Mouse (Mus musculus): ENCODE results near the gene Washc3. TPM values are rescaled to one million over a fixed set of nuclear protein-coding genes. Genes with fewer than 3 reads are reported as not detected.

Washc3 gene
- polyA plus RNA-seq (2012; rRNA removed) = 22.0 and 23.7 TPM in 2 replicates

GRCm38 (mm10) chr10:88200951-88201638, at the start of gene Washc3:
Gene Washc3 (plus strand): TSS chr10:88201093.
- Histone ChIP-seq H3K4me3 (replicated peaks; ENCODE audit: insufficient read depth, low read depth, low read length) (peak within 1 kb of the TSS; percentile 90), H3K27ac (ENCODE audit: insufficient read depth, low read length) (peak within 1 kb of the TSS; percentile 71), H3K4me1 (ENCODE audit: control insufficient read depth, insufficient read depth, low read length) (peaks cover 2% of the 10 kb centered on the region), H3K27me3 (ENCODE audit: control insufficient read depth, insufficient read depth, low read length) (no peaks in the 10 kb centered on the region)
- TF ChIP-seq CTCF (IDR thresholded peaks at IDR 0.05; ENCODE audit: borderline replicate concordance, insufficient read depth, low read depth, low read length) (no peak), POLR2A (IDR thresholded peaks at IDR 0.05; ENCODE audit: borderline replicate concordance, insufficient read depth, low read length) (peak; percentile 52; the same call in 1 of the 2 replicates)
- under 1% methylated on average over 23 of the region's 23 CpGs for WGBS
- DNase-seq = peak; percentile 90 to 91

DNA sequence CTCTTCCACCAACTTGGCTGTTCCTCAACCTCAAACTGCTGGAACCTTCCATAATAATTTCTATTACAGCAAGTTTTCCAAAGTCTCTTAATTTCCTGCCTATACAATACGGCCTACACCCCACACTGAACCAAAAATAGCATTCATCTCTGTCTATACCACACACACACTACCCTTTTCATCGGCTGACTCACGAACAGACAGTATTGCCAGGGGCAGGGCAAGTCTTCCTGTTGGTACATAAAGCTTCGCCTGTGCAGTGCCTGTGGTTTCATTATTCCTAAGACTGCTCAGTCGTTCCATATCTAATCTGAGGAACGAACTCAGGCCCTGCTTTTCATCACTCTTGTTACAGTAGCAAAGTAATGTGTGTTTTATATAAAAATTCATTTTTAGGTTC, 49.2 kb upstream of the Washc3 start:
- Histone ChIP-seq H3K27me3 (ENCODE audit: control insufficient read depth, insufficient read depth, low read length) (no peaks in the 10 kb centered on the region), H3K4me3 (replicated peaks; ENCODE audit: insufficient read depth, low read depth, low read length) (no peak overlapping the region), H3K4me1 (ENCODE audit: control insufficient read depth, insufficient read depth, low read length) (no peaks in the 10 kb centered on the region; the same call in 1 of the 2 replicates), H3K27ac (ENCODE audit: insufficient read depth, low read length) (no peak overlapping the region)
- DNase-seq = no peak
- no peak for TF ChIP-seq CTCF (IDR thresholded peaks at IDR 0.05; ENCODE audit: borderline replicate concordance, insufficient read depth, low read depth, low read length)
- no peak for TF ChIP-seq POLR2A (IDR thresholded peaks at IDR 0.05; ENCODE audit: borderline replicate concordance, insufficient read depth, low read length)
- 89% methylated on average over 6 of the region's 6 CpGs for WGBS

GRCm38 (mm10) chr10:88162096-88162495, 38.8 kb upstream of the Washc3 start:
- H3K4me1 ChIP-seq (ENCODE audit: control insufficient read depth, insufficient read depth, low read length) = no peaks in the 10 kb centered on the region
- no peaks in the 10 kb centered on the region for H3K27me3 ChIP-seq (ENCODE audit: control insufficient read depth, insufficient read depth, low read length)
- TF ChIP-seq POLR2A (IDR thresholded peaks at IDR 0.05; ENCODE audit: borderline replicate concordance, insufficient read depth, low read length) = no peak
- no peak for TF ChIP-seq CTCF (IDR thresholded peaks at IDR 0.05; ENCODE audit: borderline replicate concordance, insufficient read depth, low read depth, low read length)
- H3K4me3 ChIP-seq (replicated peaks; ENCODE audit: insufficient read depth, low read depth, low read length) = no peak overlapping the region
- WGBS = 94% methylated on average over 2 of the region's 2 CpGs
- no peak for DNase-seq
- H3K27ac ChIP-seq (ENCODE audit: insufficient read depth, low read length) = no peak overlapping the region

DNA sequence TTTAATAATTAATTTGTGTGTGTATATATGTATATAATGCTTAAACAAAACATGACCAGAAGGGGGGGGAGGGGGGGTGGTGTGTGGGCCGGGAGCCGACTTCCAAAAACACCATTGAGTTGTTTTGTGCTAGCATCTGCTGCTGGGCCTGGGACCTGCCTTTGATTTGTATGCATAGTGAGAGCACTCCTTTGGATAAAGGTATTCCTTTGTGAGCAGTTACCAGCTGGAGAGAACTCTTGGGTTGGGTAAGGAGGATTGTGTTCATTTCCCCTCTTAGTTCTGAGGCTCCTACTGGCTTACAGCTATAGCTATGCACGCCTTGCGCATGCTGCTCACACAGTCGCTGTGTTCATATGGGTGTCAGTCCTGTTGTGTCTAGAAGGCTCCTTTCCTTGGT, 38.2 kb upstream of the Washc3 start:
- H3K4me1 ChIP-seq (ENCODE audit: control insufficient read depth, insufficient read depth, low read length) = no peaks in the 10 kb centered on the region
- WGBS = 92% methylated on average over 5 of the region's 5 CpGs
- H3K4me3 ChIP-seq (replicated peaks; ENCODE audit: insufficient read depth, low read depth, low read length) = no peak overlapping the region
- no peaks in the 10 kb centered on the region for H3K27me3 ChIP-seq (ENCODE audit: control insufficient read depth, insufficient read depth, low read length)
- DNase-seq = no peak
- no peak for TF ChIP-seq CTCF (IDR thresholded peaks at IDR 0.05; ENCODE audit: borderline replicate concordance, insufficient read depth, low read depth, low read length)
- no peak overlapping the region for H3K27ac ChIP-seq (ENCODE audit: insufficient read depth, low read length)

DNA sequence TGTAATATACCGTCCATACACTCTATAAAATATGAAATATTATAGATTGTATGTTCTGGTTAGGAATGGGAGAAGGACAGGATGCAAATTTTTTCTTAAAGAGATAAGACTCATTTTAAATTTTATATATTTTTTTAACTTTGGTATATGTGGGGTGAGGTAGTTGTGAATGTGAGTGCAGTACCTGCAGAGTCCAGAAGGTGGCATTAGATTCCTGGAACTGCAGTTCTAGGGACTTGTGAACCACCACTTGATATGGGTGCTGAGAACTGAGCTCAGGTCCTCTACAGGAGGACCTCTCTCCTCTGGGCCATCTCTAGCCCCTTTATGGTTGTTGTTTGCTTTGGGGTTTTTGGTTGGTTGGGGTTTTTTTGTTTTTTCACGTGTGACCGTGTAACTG, 34.7 kb upstream of the Washc3 start:
- no peak for TF ChIP-seq POLR2A (IDR thresholded peaks at IDR 0.05; ENCODE audit: borderline replicate concordance, insufficient read depth, low read length)
- TF ChIP-seq CTCF (IDR thresholded peaks at IDR 0.05; ENCODE audit: borderline replicate concordance, insufficient read depth, low read depth, low read length) = no peak
- Histone ChIP-seq H3K27ac (ENCODE audit: insufficient read depth, low read length) (no peak overlapping the region), H3K27me3 (ENCODE audit: control insufficient read depth, insufficient read depth, low read length) (no peaks in the 10 kb centered on the region), H3K4me3 (replicated peaks; ENCODE audit: insufficient read depth, low read depth, low read length) (no peak overlapping the region), H3K4me1 (ENCODE audit: control insufficient read depth, insufficient read depth, low read length) (no peaks in the 10 kb centered on the region)
- DNase-seq = no peak
- 98% methylated on average over 3 of the region's 3 CpGs for WGBS

GRCm38 (mm10) chr10:88167438-88168077, 33.3 kb upstream of the Washc3 start:
- Histone ChIP-seq H3K4me1 (ENCODE audit: control insufficient read depth, insufficient read depth, low read length) (no peaks in the 10 kb centered on the region), H3K27me3 (ENCODE audit: control insufficient read depth, insufficient read depth, low read length) (no peaks in the 10 kb centered on the region), H3K4me3 (replicated peaks; ENCODE audit: insufficient read depth, low read depth, low read length) (no peak overlapping the region), H3K27ac (ENCODE audit: insufficient read depth, low read length) (no peak overlapping the region)
- DNase-seq = no peak
- 88% methylated on average over 7 of the region's 7 CpGs for WGBS
- TF ChIP-seq POLR2A (IDR thresholded peaks at IDR 0.05; ENCODE audit: borderline replicate concordance, insufficient read depth, low read length) = no peak
- no peak for TF ChIP-seq CTCF (IDR thresholded peaks at IDR 0.05; ENCODE audit: borderline replicate concordance, insufficient read depth, low read depth, low read length)

DNA sequence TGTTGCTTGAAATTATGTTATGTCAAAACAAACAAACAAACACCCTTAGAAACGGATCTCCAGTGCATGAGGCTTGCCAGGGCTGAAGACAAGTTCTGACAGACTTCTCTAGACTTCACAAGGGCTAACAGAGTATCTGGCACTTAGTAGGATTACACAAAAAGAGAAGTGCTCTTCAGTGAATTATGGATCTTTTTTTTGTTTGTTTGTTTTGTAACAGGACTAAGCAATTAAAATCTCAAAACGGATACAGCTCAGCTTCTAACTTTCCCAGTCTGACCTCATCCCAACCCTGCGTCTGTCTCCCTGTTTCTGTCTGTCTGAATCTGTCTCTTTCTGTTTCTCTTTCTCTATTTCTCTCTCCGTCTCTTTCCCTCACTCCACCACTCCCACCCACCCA, 352 bp upstream of the Washc3 start:
- DNase-seq = no peak
- TF ChIP-seq POLR2A (IDR thresholded peaks at IDR 0.05; ENCODE audit: borderline replicate concordance, insufficient read depth, low read length) = no peak
- no peak for TF ChIP-seq CTCF (IDR thresholded peaks at IDR 0.05; ENCODE audit: borderline replicate concordance, insufficient read depth, low read depth, low read length)
- H3K4me1 ChIP-seq (ENCODE audit: control insufficient read depth, insufficient read depth, low read length) = peaks cover 2% of the 10 kb centered on the region
- no peak overlapping the region for H3K4me3 ChIP-seq (replicated peaks; ENCODE audit: insufficient read depth, low read depth, low read length)
- H3K27me3 ChIP-seq (ENCODE audit: control insufficient read depth, insufficient read depth, low read length) = no peaks in the 10 kb centered on the region
- H3K27ac ChIP-seq (ENCODE audit: insufficient read depth, low read length) = no peak overlapping the region
- WGBS = 7% methylated on average over 4 of the region's 4 CpGs

GRCm38 (mm10) chr10:88201650-88202049, 757 bp downstream of the Washc3 start:
- WGBS = 72% methylated on average over 13 of the region's 13 CpGs
- peak; percentile 9 to 18 for DNase-seq
- Histone ChIP-seq H3K4me1 (ENCODE audit: control insufficient read depth, insufficient read depth, low read length) (peaks cover 2% of the 10 kb centered on the region), H3K27me3 (ENCODE audit: control insufficient read depth, insufficient read depth, low read length) (no peaks in the 10 kb centered on the region), H3K27ac (ENCODE audit: insufficient read depth, low read length) (peak overlapping the region; percentile 71), H3K4me3 (replicated peaks; ENCODE audit: insufficient read depth, low read depth, low read length) (peak overlapping the region; percentile 90)
- TF ChIP-seq CTCF (IDR thresholded peaks at IDR 0.05; ENCODE audit: borderline replicate concordance, insufficient read depth, low read depth, low read length) = no peak
- TF ChIP-seq POLR2A (IDR thresholded peaks at IDR 0.05; ENCODE audit: borderline replicate concordance, insufficient read depth, low read length) = no peak

All from cerebellum, adult 2 months (tissue).